Mouse (Mus musculus) stomach, embryonic 16.5 days (tissue): ENCODE data around the gene Sfxn3. TPM values are rescaled to one million over a fixed set of nuclear protein-coding genes. Genes with fewer than 3 reads are reported as not detected.
"Not testable (repeated sequence)": the region's sequence is repeated elsewhere in the genome, so short reads cannot be mapped to it uniquely, and the experiment has no call there.

ENCODE experiments used
- ATAC-seq: fragments of 200-750 bp; cut with Nextera tagmentation; 2 replicates; pipeline ENCODE4 v1.8.0; 2017; ENCODE audit warnings: moderate number of reproducible peaks, moderate TSS enrichment; ENCODE audit not compliant: insufficient read depth, low FRiP score
- H3K27ac ChIP-seq: fragments of 300-500 bp; sonication (generic); 2 replicates; pipeline ENCODE4 v1.5.1; 2014; ENCODE audit warnings: low read length
- H3K27me3 ChIP-seq: fragments of 300-500 bp; sonication (generic); 2 replicates; pipeline ENCODE4 v1.6.1; 2014; ENCODE audit warnings: low read length, control low read depth, mixed read lengths; ENCODE audit not compliant: control insufficient read depth, insufficient read depth
- H3K36me3 ChIP-seq: fragments of 300-500 bp; sonication (generic); 2 replicates; pipeline ENCODE4 v1.6.1; 2014; ENCODE audit warnings: low read length; ENCODE audit not compliant: control insufficient read depth, insufficient read depth
- H3K4me1 ChIP-seq: fragments of 300-500 bp; sonication (generic); 2 replicates; pipeline ENCODE4 v1.6.1; 2014; ENCODE audit warnings: low read length, control low read depth, mixed read lengths; ENCODE audit not compliant: control insufficient read depth, insufficient read depth
- H3K4me2 ChIP-seq: fragments of 300-500 bp; sonication (generic); 2 replicates; pipeline ENCODE4 v1.6.1; 2014; ENCODE audit warnings: low read depth, low read length, mixed read lengths
- H3K4me3 ChIP-seq: fragments of 300-500 bp; sonication (generic); replicated peaks from 2 replicates; pipeline ENCODE4 v1.5.1; 2014; ENCODE audit warnings: mild to moderate bottlenecking, low read length
- H3K9ac ChIP-seq: fragments of 300-500 bp; sonication (generic); 2 replicates; pipeline ENCODE4 v1.6.1; 2014; ENCODE audit warnings: low read length
- H3K9me3 ChIP-seq: fragments of 300-500 bp; sonication (generic); replicated peaks from 2 replicates; pipeline ENCODE4 v1.6.1; 2016; ENCODE audit warnings: low read length, control low read depth; ENCODE audit not compliant: control insufficient read depth
- WGBS: fragments of 180-500 bp; shearing (Covaris S2); extraction: QIAGEN DNeasy Blood & Tissue Kit; methylation state at CpG from one replicate; pipeline ENCODE4 v1.1.7; 2014; 5-methylcytosine and 5-hydroxymethylcytosine counted together
- polyA plus RNA-seq: library from polyadenylated mRNA; unstranded; fragments of >200 nt; fragmentation: Nextera tagmentation; extraction: Ambion mirVana; gene quantifications from 2 replicates; pipeline ENCODE4 v1.2.1, GENCODE M21; 2015

Gene Sfxn3
- polyA plus RNA-seq, 1 experiment from 2014 or later, result 28.3 TPM

GRCm38 (mm10) chr19:45032570-45033332 lies 14.6 kb upstream of the Sfxn3 start:
- Histone ChIP-seq H3K27me3 (no peaks in the 10 kb centered on the region), H3K36me3 (no peaks in the 10 kb centered on the region), H3K9me3 (no peaks in the 10 kb centered on the region), H3K4me2 (no peak overlapping the region), H3K27ac (no peak overlapping the region), H3K4me1 (peaks cover 23% of the 10 kb centered on the region), H3K9ac (no peak overlapping the region), H3K4me3 (no peak overlapping the region)
- WGBS, result 48% methylated on average over 17 of the region's 17 CpGs
- no peak for ATAC-seq

- H3K4me3 ChIP-seq, result no peak overlapping the region
- ATAC-seq, result no peak
- no peak overlapping the region for H3K9ac ChIP-seq
- WGBS, result 43% methylated on average over 16 of the region's 16 CpGs
- no peak overlapping the region for H3K4me2 ChIP-seq
- H3K4me1 ChIP-seq, result 0 out of 2 replicates have a peak, but pooled peaks cover 5% of the 10 kb centered on the region
- peaks cover 4% of the 10 kb centered on the region; the same call in 1 of the 2 replicates for H3K27me3 ChIP-seq
- H3K9me3 ChIP-seq, result no peaks in the 10 kb centered on the region
- no peaks in the 10 kb centered on the region for H3K36me3 ChIP-seq
- H3K27ac ChIP-seq, result no peak overlapping the region
Observed at GRCm38 (mm10) chr19:45036867-45037266, 10.4 kb upstream of the Sfxn3 start.

DNA sequence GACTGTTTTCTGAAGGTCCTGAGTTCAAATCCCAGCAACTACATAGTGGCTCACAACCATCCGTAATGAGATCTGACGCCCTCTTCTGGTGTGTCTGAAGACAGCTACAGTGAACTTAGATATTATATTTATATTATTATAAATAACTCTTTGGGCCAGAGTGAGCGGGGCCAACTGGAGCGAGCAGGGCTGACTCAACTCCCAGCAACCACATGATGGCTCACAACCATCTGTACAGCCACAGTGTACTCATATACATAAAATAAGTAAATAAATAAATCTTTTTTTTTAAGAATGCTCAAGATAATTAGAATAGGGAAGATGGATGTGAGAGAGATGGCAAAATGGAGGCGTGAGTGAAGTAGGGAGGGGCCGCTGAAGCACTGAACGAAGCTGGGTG lies 9.1 kb upstream of the Sfxn3 start:
- ATAC-seq, result not testable (repeated sequence)

GRCm38 (mm10) chr19:45040214-45040613 lies 7.1 kb upstream of the Sfxn3 start:
- Histone ChIP-seq H3K4me2 (no peak overlapping the region), H3K4me3 (no peak overlapping the region), H3K9ac (no peak overlapping the region), H3K27me3 (peaks cover 4% of the 10 kb centered on the region), H3K36me3 (no peaks in the 10 kb centered on the region), H3K27ac (no peak overlapping the region), H3K9me3 (no peaks in the 10 kb centered on the region), H3K4me1 (no peaks in the 10 kb centered on the region)
- ATAC-seq, result no peak
- 43% methylated on average over 13 of the region's 13 CpGs for WGBS

More for the DNA sequence above, 9.1 kb upstream of the Sfxn3 start:
- H3K4me3 ChIP-seq, H3K9ac ChIP-seq, H3K27ac ChIP-seq, H3K36me3 ChIP-seq, H3K9me3 ChIP-seq, H3K4me2 ChIP-seq, H3K4me1 ChIP-seq, H3K27me3 ChIP-seq: not testable (repeated sequence)
- 86% methylated on average over 7 of the region's 7 CpGs for WGBS

DNA sequence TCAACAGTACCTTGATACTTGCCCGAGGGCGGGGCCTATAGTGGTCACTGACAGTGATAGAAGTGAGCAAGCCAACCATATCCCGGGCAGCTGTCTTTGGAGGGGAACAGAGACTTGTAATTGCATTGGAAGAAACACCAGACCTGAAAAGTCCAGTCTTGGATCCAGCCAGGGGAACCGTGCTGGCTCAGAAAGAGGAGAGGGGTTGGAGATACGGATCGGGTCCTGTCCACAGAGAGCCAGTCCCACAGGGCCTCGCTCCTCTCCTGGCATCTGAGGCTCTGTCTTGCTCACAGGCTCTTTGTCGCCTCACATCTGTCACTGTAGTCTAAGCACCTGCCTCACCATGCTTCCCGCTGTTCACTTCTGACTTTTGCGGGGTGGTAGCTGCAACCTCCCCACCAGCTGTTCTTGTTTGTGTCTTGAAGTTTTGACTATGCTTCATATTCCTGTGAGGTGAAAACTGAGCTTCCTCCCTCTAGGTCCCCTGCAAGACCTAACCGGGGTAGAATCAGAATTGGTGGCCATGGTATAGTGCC lies 2.8 kb upstream of the Sfxn3 start:
- Histone ChIP-seq H3K9ac (no peak overlapping the region), H3K36me3 (no peaks in the 10 kb centered on the region), H3K4me2 (no peak overlapping the region), H3K4me3 (no peak overlapping the region), H3K9me3 (no peaks in the 10 kb centered on the region), H3K4me1 (peaks cover 21% of the 10 kb centered on the region; the same call in 1 of the 2 replicates), H3K27me3 (peaks cover 9% of the 10 kb centered on the region), H3K27ac (no peak overlapping the region)
- WGBS, result 68% methylated on average over 11 of the region's 11 CpGs
- no peak for ATAC-seq

- H3K9ac ChIP-seq, result no peak overlapping the region
- no peak overlapping the region for H3K4me2 ChIP-seq
- H3K27ac ChIP-seq, result no peak overlapping the region
- ATAC-seq, result no peak
- no peaks in the 10 kb centered on the region for H3K9me3 ChIP-seq
- H3K4me3 ChIP-seq, result no peak overlapping the region
- H3K4me1 ChIP-seq, result peaks cover 21% of the 10 kb centered on the region; the same call in 1 of the 2 replicates
- no peaks in the 10 kb centered on the region for H3K36me3 ChIP-seq
- WGBS, result 36% methylated on average over 15 of the region's 15 CpGs
- H3K27me3 ChIP-seq, result peaks cover 9% of the 10 kb centered on the region
Observed at GRCm38 (mm10) chr19:45045236-45045635, 2.1 kb upstream of the Sfxn3 start.

- Histone ChIP-seq H3K9ac (peak within 1 kb of the TSS; percentile 77), H3K27ac (no peak within 1 kb of the TSS), H3K27me3 (peaks cover 9% of the 10 kb centered on the region), H3K4me2 (peak within 1 kb of the TSS; percentile 71), H3K4me3 (peak within 1 kb of the TSS; percentile 62), H3K36me3 (no peaks in the 10 kb centered on the region), H3K4me1 (peaks cover 21% of the 10 kb centered on the region; the same call in 1 of the 2 replicates), H3K9me3 (no peaks in the 10 kb centered on the region)
- no peak for ATAC-seq
- WGBS, result 74% methylated on average over 5 of the region's 5 CpGs
Observed at GRCm38 (mm10) chr19:45045651-45046050, 1.7 kb upstream of the Sfxn3 start, which contains the start of gene Pdzd7. Pdzd7 (minus strand) TSS chr19:45045717.

GRCm38 (mm10) chr19:45046523-45047321 lies 581 bp upstream of the Sfxn3 start:
- H3K27ac ChIP-seq, result peak overlapping the region; percentile 97
- peak; percentile 49; the same call in 1 of the 2 replicates for ATAC-seq
- peaks cover 6% of the 10 kb centered on the region for H3K27me3 ChIP-seq
- peaks cover 21% of the 10 kb centered on the region; the same call in 1 of the 2 replicates for H3K4me1 ChIP-seq
- H3K36me3 ChIP-seq, result no peaks in the 10 kb centered on the region
- peak overlapping the region; percentile 62 for H3K4me3 ChIP-seq
- H3K9ac ChIP-seq, result peak overlapping the region; percentile 77
- H3K9me3 ChIP-seq, result no peaks in the 10 kb centered on the region
- 1% methylated on average over 34 of the region's 34 CpGs for WGBS
- H3K4me2 ChIP-seq, result peak overlapping the region; percentile 71
